Mouse (Mus musculus) adrenal gland, postnatal 14 days (tissue): ENCODE data around the gene Msl1. TPM values are rescaled to one million over a fixed set of nuclear protein-coding genes. Genes with fewer than 3 reads are reported as not detected.

Experiments
- DNase-seq: peaks from one replicate; pipeline ENCODE4 v3.0.0; 2021; ENCODE audit warnings: mixed read lengths
- long read RNA-seq, 2 experiments: library from polyadenylated mRNA; stranded (forward); transcript quantifications; one replicate each; pipeline ENCODE4 v2.0.0; 2021
- total RNA-seq: library from RNA; stranded (reverse); gene quantifications from 2 replicates; pipeline ENCODE4 v1.2.3, GENCODE M21; 2021

Msl1 gene
- total RNA-seq, result 88.5 and 88.7 TPM in 2 replicates
- long read RNA-seq, experiment 1, full-length matches to known transcripts, result 23 of 25 reads
- long read RNA-seq, experiment 1, partial matches to known transcripts, result 1 of 25 reads
- long read RNA-seq, experiment 1, other reads (novel, unspliced or antisense), result 1 of 25 reads
- long read RNA-seq, experiment 2, full-length matches to known transcripts, result 20 of 34 reads
- long read RNA-seq, experiment 2, partial matches to known transcripts, result 1 of 34 reads
- long read RNA-seq, experiment 2, other reads (novel, unspliced or antisense), result 13 of 34 reads

- DNase-seq, result peak; percentile 94
Measured at GRCm38 (mm10) chr11:98795015-98795713, at the start of gene Msl1. Gene Msl1, plus strand, starts transcription at chr11:98795516.

GRCm38 (mm10) chr11:98745932-98746853 lies 49.1 kb upstream of the Msl1 start:
- DNase-seq, result peak; percentile 66

- DNase-seq, result peak; percentile 91
Measured at GRCm38 (mm10) chr11:98746855-98747693, 48.2 kb upstream of the Msl1 start.

GRCm38 (mm10) chr11:98747804-98748505 lies 47.4 kb upstream of the Msl1 start:
- DNase-seq, result no peak

- peak; percentile 60 for DNase-seq
Measured at GRCm38 (mm10) chr11:98748506-98749416, 46.6 kb upstream of the Msl1 start.

GRCm38 (mm10) chr11:98749716-98750115 lies 45.6 kb upstream of the Msl1 start:
- DNase-seq, result no peak

- peak; percentile 88 for DNase-seq
Measured at GRCm38 (mm10) chr11:98750351-98751201, 44.7 kb upstream of the Msl1 start.

- DNase-seq, result peak; percentile 74
Measured at GRCm38 (mm10) chr11:98751221-98751782, 44.0 kb upstream of the Msl1 start.

- no peak for DNase-seq
Measured at GRCm38 (mm10) chr11:98752562-98753140, 42.7 kb upstream of the Msl1 start.

- no peak for DNase-seq
Measured at GRCm38 (mm10) chr11:98753264-98753663, 42.1 kb upstream of the Msl1 start.

GRCm38 (mm10) chr11:98754151-98754620 lies 41.1 kb upstream of the Msl1 start:
- no peak for DNase-seq

- peak; percentile 94 for DNase-seq
Measured at GRCm38 (mm10) chr11:98754621-98755181, 40.6 kb upstream of the Msl1 start.

GRCm38 (mm10) chr11:98755726-98756380 lies 39.5 kb upstream of the Msl1 start:
- no peak for DNase-seq

GRCm38 (mm10) chr11:98756711-98757110 lies 38.6 kb upstream of the Msl1 start:
- no peak for DNase-seq

- no peak for DNase-seq
Measured at GRCm38 (mm10) chr11:98761939-98762338, 33.4 kb upstream of the Msl1 start.

GRCm38 (mm10) chr11:98762756-98763501 lies 32.4 kb upstream of the Msl1 start:
- peak; percentile 66 for DNase-seq
